Mouse (Mus musculus) adrenal gland, postnatal 10 days (tissue): ENCODE measurements around the gene Gm44596. TPM values are rescaled to one million over a fixed set of nuclear protein-coding genes. Genes with fewer than 3 reads are reported as not detected.

Source experiments
- DNase-seq: peaks from one replicate; pipeline ENCODE4 v3.0.0; 2021; ENCODE audit warnings: mixed read lengths
- long read RNA-seq, 2 experiments: library from polyadenylated mRNA; stranded (forward); transcript quantifications; one replicate each; pipeline ENCODE4 v2.0.0; 2021
- total RNA-seq, 2 experiments: library from RNA; stranded (reverse); gene quantifications; 2 replicates each; pipeline ENCODE4 v1.2.3; 2021

Gene Gm44596
- not detected for total RNA-seq
- long read RNA-seq, experiment 1, result 0 reads
- long read RNA-seq, experiment 2, result 0 reads

DNA sequence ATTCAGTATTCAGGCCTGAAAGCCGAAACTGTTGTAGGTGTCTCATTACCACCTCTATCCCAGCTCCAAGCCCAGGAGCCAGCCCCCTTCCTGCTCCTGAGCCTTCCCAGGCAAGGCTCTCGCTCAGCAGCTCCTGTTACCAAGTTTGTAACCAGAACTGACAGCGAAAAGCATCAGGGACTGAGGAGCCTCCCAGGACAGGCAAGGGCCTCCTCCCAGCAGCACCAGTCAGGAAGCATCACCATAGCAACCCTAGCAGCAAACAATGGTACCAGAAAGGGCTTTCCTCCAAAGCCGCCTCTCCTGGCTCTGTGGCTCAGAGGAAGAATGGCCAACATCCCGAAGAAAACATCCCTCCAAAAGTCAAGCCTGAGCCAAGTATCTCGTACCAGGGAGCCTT, at the start of gene Gm44596, which contains the start of gene Tex52:
Gene Gm44596 (plus strand): TSS at position 312 of the 400 bp plus-strand sequence.
Gene Tex52 (plus strand): TSS at position 265 of the 400 bp plus-strand sequence.
- no peak for DNase-seq

GRCm38 (mm10) chr6:128334397-128335124, 40.7 kb upstream of the Gm44596 start:
- DNase-seq, result peak; percentile 85

DNA sequence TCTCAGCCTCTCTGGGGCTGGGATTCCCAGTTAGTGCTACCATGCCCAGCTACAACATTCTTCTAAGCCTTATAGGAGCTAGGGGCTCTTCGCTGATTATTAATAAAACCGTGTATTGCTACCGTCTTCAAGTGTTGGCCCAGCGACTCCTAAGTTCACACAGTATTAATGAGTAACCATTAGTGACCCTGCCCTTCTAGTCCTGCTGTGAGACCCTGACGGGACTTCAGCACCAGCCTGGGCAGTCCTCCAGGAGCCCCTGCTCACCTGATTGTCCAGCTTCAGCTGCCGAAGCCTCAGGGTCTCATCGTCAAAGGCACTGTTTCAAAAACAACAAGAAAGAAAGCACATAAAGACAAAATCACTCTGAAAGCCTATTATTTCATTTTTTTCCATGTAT, 37.8 kb upstream of the Gm44596 start:
- no peak for DNase-seq

DNA sequence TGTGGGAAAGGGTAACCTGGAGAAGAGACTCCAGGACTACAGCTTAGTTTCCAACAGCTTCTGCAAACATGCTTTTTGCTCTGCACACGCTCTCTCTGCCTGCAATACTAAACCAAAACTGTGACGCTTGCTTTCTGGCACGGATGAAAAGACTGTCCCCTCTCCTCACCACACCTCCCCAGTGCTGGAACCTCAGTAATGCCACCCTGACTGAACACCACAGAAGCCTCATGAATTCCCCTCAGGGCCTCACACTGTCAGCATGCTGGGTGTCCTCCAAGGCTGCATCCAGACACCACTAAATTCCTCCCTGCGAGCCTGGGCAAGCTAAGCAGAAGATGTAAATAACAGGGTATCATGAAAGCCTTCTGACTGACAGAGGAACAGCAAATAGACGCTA, 36.4 kb upstream of the Gm44596 start:
- no peak for DNase-seq

GRCm38 (mm10) chr6:128341956-128342723, 33.2 kb upstream of the Gm44596 start:
- no peak for DNase-seq

- DNase-seq, result no peak
Measured at GRCm38 (mm10) chr6:128345623-128346022, 29.7 kb upstream of the Gm44596 start.

DNA sequence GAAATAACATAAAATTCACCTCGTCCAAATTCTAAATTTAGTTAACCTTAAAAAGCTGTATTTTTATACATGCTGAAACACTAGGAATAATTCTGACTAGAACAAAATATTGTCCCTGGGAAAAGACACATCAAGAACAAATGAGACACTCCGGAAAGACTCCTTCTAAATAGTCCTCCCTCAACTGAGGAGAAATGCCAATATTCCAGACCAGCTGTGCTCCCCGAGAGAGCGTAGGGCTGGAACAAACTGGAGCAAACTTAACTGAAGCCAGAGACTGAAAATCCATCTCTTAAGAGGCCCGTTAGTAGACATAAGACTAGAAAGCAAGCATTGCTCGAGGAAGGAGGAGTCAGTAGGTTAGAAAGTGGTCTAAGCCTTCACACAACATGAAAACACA, 28.5 kb upstream of the Gm44596 start:
- no peak for DNase-seq

- no peak for DNase-seq
Measured at GRCm38 (mm10) chr6:128349711-128350110, 25.6 kb upstream of the Gm44596 start.

GRCm38 (mm10) chr6:128354140-128354539, 21.2 kb upstream of the Gm44596 start:
- DNase-seq, result no peak

DNA sequence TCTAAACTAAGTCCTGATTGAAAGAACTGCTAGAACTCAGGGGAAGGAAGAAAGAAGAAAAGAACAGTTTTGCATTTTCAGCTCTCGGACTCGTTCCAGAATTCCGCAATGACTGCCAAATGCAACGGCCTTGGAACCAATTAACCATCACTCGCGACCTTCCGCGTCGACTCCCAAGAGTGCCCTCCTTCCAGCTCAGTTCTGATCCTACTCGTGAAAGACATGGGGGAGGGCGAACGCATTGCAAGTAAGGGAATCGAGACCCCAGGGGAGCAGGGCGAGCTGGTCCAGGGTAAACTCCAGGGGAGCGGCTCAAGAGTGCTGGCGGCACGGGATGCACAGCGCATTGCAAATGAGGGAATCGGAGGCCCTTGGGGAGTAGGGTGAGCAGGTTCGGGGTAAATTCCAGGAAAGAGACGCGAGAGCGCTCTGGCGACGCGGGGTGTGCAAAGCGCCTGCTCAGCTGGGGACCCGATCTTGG, 20.1 kb upstream of the Gm44596 start:
- peak; percentile 79 for DNase-seq

GRCm38 (mm10) chr6:128355726-128356416, 19.4 kb upstream of the Gm44596 start, which contains the start of gene Tulp3:
Tulp3 (minus strand) TSS chr6:128355851.
- peak; percentile 98 for DNase-seq

- peak; percentile 80 for DNase-seq
Measured at GRCm38 (mm10) chr6:128358999-128359398, 16.3 kb upstream of the Gm44596 start.

DNA sequence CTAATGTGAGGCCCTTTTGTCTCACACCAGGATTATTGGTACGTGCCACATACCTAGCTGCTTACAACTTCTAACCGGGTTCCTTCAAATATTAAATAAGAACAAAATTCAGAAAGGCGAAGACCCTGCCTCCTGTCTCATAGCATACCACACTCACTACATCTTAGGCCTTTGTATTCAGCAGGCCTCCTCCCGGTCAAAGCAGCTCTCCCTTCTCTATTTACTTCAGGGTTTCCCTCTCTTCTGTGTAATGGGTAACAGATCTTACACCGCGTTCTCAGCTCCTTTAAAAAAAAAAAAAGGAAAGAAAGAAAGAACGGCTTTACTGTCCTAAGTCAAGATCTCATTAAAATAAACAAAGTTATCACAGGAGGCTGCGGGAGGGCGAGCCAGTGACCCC, 13.4 kb upstream of the Gm44596 start:
- no peak for DNase-seq

DNA sequence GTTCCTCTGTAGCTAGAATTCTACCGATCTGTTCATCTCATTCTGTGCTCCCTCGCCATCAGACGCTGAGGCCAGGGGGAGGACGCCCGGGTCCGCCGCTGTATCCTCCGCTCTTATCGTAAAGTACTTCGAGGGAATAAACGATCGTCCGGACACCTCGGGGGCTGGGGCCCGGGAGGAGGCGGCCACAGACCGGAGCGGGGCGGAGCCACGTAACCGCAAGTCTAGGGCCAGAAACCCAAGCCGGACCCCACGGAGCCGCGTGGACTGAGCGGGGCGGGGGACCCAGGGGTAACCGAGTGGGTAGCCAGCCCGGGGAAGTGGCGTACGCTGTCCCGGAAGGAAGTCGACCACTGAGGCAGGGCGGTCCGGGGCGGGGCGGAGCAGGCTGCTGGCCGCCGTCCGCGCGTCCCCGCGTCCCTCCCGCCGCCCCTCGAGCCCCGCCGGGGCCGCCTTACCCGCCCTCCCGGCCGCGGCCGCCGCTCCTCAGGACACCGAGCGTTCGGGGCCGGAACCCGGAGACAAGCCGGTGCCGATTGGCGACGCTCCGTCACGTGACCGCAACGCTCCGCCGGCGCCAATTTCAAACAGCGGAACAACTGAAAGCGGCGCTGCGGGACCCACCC, 12.8 kb upstream of the Gm44596 start, which contains the start of the genes Rhno1 and Foxm1:
Gene Rhno1 (minus strand): TSS at position 531 of the 626 bp plus-strand sequence.
Gene Foxm1 (plus strand): TSS at position 587 of the 626 bp plus-strand sequence.
- peak; percentile 91 for DNase-seq

DNA sequence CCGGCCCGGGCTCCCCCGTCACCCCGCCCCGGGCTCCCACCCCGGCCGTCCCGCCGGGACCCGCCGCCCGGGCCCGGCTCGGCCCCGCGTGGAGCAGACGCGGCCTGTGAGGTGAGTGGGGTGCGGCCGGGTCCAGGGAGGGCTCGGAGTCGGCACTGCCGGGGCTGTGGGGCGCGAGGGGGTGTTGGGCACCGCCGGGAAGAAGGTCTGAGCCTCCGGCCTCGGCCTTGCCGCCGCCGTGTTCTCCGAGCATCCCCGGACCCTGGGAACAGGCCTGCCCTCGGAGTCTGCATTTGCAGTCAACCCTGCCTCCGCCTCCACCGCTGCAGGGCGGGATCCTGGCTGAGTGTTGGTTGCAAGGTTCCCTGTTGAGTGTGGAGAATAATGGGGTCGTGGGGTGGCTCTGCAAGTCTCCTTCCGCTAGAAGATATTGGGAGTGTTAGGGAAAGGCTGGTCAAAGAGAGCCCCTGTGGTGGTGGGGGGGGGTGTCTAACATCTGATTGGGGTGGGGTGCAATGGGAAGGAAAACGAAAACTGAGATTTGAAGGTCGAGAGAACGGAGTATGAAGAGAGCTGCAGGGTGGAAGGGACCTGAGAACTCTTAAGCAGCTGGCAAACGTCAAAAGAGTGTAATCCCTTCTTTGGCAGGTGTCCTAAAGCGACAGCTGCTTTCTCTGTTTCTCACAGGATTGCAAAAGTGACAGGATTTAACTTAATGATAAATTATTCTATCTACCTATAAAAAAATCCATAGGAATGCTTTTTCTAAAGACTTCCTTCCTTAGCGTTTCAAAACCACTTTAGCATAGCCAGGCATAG, 12.1 kb upstream of the Gm44596 start:
- DNase-seq, result no peak

- DNase-seq, result no peak
Measured at GRCm38 (mm10) chr6:128364721-128365120, 10.6 kb upstream of the Gm44596 start.

DNA sequence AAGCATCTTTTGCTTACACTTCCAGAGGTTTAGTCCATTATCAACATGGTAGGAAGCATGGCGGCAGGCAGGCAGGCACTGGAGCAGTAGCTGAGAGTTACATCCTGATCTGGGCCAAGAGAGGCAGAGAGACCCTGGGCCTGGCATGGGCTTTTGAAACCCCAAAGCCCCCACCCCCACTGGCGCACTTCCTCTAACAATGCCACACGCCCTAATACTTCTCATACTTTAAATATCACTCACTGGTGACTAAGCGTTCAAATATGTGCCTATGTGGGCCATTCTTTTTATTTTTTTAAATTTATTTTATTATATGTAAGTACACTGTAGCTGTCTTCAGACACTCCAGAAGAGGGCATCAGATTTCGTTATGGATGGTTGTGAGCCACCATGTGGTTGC, 8.8 kb upstream of the Gm44596 start:
- no peak for DNase-seq

DNA sequence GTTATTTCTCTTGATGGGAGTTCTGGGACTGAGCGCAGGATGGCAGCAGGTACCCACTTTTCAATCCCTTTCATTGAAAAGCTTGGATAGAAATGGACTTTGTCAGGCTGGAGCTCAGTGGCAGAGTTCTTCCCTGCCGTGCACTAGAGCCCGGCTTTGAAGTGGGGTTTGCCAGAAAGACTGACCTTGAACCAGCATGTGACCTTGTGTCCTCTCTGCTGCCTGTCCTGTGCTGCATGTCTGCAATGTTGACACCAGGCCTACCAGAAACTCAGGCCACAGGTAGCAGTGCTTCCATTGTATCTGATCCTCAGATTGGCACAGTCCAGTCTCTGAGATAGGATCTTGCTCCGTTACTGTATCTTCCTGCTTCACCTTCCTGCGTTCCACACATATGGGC, 5.3 kb upstream of the Gm44596 start:
- DNase-seq, result peak; percentile 20

DNA sequence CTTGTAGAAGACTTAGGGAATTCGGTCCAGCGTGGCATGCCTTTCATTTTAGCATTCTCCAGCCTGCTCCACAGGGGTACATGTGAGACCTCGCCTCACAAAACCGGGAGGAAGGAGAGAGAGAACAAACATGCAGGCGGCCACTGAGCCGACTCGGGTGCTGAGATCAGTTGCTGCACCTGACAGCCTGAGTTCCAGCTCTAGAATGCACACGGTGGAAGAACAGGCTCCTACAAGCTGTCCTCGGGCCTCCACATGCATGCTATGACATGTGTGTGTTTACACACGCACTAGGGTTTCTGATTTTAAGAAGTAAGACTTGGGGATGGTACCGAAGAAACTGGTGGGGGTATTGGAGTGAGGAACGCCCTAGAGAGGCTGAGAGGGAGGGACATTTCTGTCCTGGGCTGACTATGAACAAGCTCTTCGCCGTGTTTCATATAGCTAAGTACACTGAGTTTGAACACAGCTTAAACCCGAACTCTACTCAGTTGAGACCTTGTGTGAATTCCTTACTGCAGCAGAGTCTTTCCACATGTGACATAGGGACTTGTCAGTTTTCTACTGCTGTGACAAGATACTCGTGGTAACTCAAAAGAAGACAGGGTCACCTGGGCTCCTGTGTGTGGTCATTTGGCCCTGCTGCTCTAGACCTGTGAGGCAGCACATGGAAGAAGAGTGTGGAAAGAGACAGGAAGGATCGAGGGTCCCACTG, 1.2 kb downstream of the Gm44596 start:
- no peak for DNase-seq

DNA sequence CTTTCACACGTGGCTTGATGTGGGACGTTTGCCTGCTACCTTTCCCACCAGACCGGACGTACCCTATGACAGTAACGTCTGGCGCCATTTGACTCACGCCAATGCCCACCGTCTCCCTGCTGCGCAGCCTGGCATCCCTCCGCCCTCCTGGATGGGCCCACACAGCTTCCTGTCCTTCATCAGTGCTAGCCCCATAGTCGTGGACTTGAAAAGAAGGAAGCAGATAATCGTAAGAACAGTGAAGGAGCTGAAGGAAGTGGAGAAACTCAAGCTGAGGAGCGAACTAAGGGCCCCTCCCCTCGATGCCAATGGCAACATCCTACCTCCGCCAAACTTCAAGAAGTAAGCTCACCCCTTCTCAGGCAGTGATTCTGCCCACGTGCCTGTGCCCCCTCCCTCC, 4.3 kb downstream of the Gm44596 start:
- no peak for DNase-seq
